Mouse (Mus musculus) hematopoietic stem cell, adult 5-6 weeks (primary cell): Measurements from ENCODE around the gene Slc2a4. TPM values are rescaled to one million over a fixed set of nuclear protein-coding genes. Genes with fewer than 3 reads are reported as not detected.

Experiments
- ATAC-seq, 2 experiments: fragments of 125-278 bp in 1 of 2; replicated peaks in 1 of 2; 2 replicates each; pipeline ENCODE4 v1.8.0; 2016 to 2017; ENCODE audit warnings: inconsistent platforms in 2 of 2, mild to moderate bottlenecking in 2 of 2, moderate number of reproducible peaks in 2 of 2, low read depth in 1 of 2, moderate TSS enrichment in 1 of 2; ENCODE audit not compliant: low FRiP score in 2 of 2, poor library complexity in 2 of 2, severe bottlenecking in 2 of 2, insufficient read depth in 1 of 2, low TSS enrichment in 1 of 2
- total RNA-seq: library from RNA; stranded (forward); fragments of 172-1452, 232-1000 nt; gene quantifications from 2 replicates; pipeline ENCODE4 v1.2.3, GENCODE M21; 2017

The Slc2a4 gene
- total RNA-seq, 1 experiment from 2014 or later, result not detected

- no peak for ATAC-seq
Measured at GRCm38 (mm10) chr11:69899870-69900269, 48.1 kb downstream of the Slc2a4 start.

- ATAC-seq, result peak; percentile 29 to 44; a peak in 1 of 4 replicates
Measured at GRCm38 (mm10) chr11:69895291-69895690, 52.7 kb downstream of the Slc2a4 start, which contains the start of gene Acap1. TSS of gene Acap1 (minus strand) at chr11:69895539.

- peak; percentile 90 to 97 for ATAC-seq
Measured at GRCm38 (mm10) chr11:69894671-69895070, 53.3 kb downstream of the Slc2a4 start.

Other genes with a start within 250 kb of the Slc2a4 start
- gene Polr2a, start 189.6 kb downstream of the Slc2a4 start, total RNA-seq, result 11.3 and 55.7 TPM in 2 replicates
- gene Slc35g3, start 186.2 kb downstream of the Slc2a4 start, total RNA-seq, result not detected in 2 replicates
- gene Zbtb4, start 182.3 kb downstream of the Slc2a4 start, total RNA-seq, result 4.4 and 6.9 TPM in 2 replicates
- 11.4 and 21.2 TPM in 2 replicates for gene Chrnb1, start 152.2 kb downstream of the Slc2a4 start, total RNA-seq
- 3.9 and 5.4 TPM in 2 replicates for gene Fgf11, start 146.3 kb downstream of the Slc2a4 start, total RNA-seq
- gene Tmem102, start 142.6 kb downstream of the Slc2a4 start, total RNA-seq, result 0.30 and 1.0 TPM in 2 replicates
- not detected in 2 replicates for gene Gm39566, start 132.9 kb downstream of the Slc2a4 start, total RNA-seq
- not detected in 2 replicates for gene Spem2, start 129.7 kb downstream of the Slc2a4 start, total RNA-seq
- gene Spem1, start 126.0 kb downstream of the Slc2a4 start, total RNA-seq, result not detected in 2 replicates
- gene Nlgn2, start 110.4 kb downstream of the Slc2a4 start, total RNA-seq, result 8.7 and 17.8 TPM in 2 replicates
- gene Tmem256, start 109.7 kb downstream of the Slc2a4 start, total RNA-seq, result 130 and 149 TPM in 2 replicates
- gene Plscr3, start 101.8 kb downstream of the Slc2a4 start, total RNA-seq, result 27.2 and 33.3 TPM in 2 replicates
- gene Tnk1, start 89.5 kb downstream of the Slc2a4 start, total RNA-seq, result 0.50 and 4.4 TPM in 2 replicates
- not detected in 2 replicates for gene Tmem95, start 70.2 kb downstream of the Slc2a4 start, total RNA-seq
- gene Kctd11, start 66.8 kb downstream of the Slc2a4 start, total RNA-seq, result 1.3 and 2.7 TPM in 2 replicates
- gene Acap1, start 52.6 kb downstream of the Slc2a4 start, total RNA-seq, result 136 and 171 TPM in 2 replicates
- gene 2810408A11Rik, start 47.2 kb downstream of the Slc2a4 start, total RNA-seq, result 12.1 and 33.3 TPM in 2 replicates
- 23.3 and 34.1 TPM in 2 replicates for gene Neurl4, start 47.1 kb downstream of the Slc2a4 start, total RNA-seq
- 37.0 and 64.9 TPM in 2 replicates for gene Gps2, start 34.3 kb downstream of the Slc2a4 start, total RNA-seq
- 553 and 938 TPM in 2 replicates for gene Eif5a, start 26.2 kb downstream of the Slc2a4 start, total RNA-seq
- 0.60 TPM in 1 of 2 replicates, not detected in the other for gene Ybx2, start 12.4 kb downstream of the Slc2a4 start, total RNA-seq
- gene Cldn7, start 16.6 kb upstream of the Slc2a4 start, total RNA-seq, result 0.31 and 6.3 TPM in 2 replicates
- 17.3 and 21.4 TPM in 2 replicates for gene Ctdnep1, start 33.0 kb upstream of the Slc2a4 start, total RNA-seq
- gene Elp5, start 34.3 kb upstream of the Slc2a4 start, total RNA-seq, result 48.6 and 59.9 TPM in 2 replicates
- 211 and 252 TPM in 2 replicates for gene Gabarap, start 43.0 kb upstream of the Slc2a4 start, total RNA-seq
- gene Phf23, start 47.6 kb upstream of the Slc2a4 start, total RNA-seq, result 44.2 and 45.3 TPM in 2 replicates
- 22.6 and 35.9 TPM in 2 replicates for gene Dvl2, start 52.4 kb upstream of the Slc2a4 start, total RNA-seq
- gene Acadvl, start 67.2 kb upstream of the Slc2a4 start, total RNA-seq, result 42.8 and 51.7 TPM in 2 replicates
- 9.3 and 10.0 TPM in 2 replicates for gene Dlg4, start 68.8 kb upstream of the Slc2a4 start, total RNA-seq
- gene Asgr1, start 105.9 kb upstream of the Slc2a4 start, total RNA-seq, result 1.1 TPM in 1 of 2 replicates, not detected in the other
- gene Asgr2, start 144.5 kb upstream of the Slc2a4 start, total RNA-seq, result 0.45 TPM in 1 of 2 replicates, not detected in the other
- gene Mgl2, start 182.1 kb upstream of the Slc2a4 start, total RNA-seq, result 1.2 and 5.9 TPM in 2 replicates
- 9.9 and 14.6 TPM in 2 replicates for gene Clec10a, start 208.0 kb upstream of the Slc2a4 start, total RNA-seq